Mouse (Mus musculus): ENCODE measurements at regions not wholly inside any gene's neighbourhood (a gene's known extent, or its start where the extent isn't known, plus 50 kb on each side); places are given as distances from the start of the nearest gene placed in this dataset.

DNA sequence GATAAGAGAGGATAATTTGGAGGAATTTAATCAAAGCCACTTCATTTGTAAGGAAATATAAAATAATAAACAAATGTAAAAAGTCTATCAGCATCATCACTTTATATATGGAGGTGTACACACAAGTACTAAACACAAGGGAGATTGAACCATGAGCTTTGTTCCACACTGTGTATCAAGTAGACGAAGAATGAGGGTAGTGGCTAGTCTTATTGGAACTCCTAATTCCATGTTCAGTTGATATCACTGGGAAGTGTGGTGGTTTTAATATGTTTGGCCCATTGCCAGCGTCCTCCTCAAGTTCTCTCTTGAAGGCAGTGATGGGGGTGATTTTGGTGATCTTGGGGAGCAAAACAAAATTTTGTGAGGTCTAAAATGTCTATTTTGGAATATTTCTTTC, 165.2 kb upstream of the Tmprss15 start:
- Histone ChIP-seq H3K4me1 (replicated peaks; ENCODE audit: control insufficient read depth, insufficient read depth, low read length) (no peaks in the 10 kb centered on the region), H3K4me3 (replicated peaks; ENCODE audit: low read length) (no peak overlapping the region), H3K9me3 (ENCODE audit: control insufficient read depth, low read length) (no peaks in the 10 kb centered on the region), H3K9ac (no peak overlapping the region), H3K27me3 (ENCODE audit: control insufficient read depth, insufficient read depth, low read length) (no peaks in the 10 kb centered on the region), H3K27ac (no peak overlapping the region), H3K4me2 (replicated peaks) (no peak overlapping the region), H3K36me3 (replicated peaks; ENCODE audit: control insufficient read depth, insufficient read depth) (no peaks in the 10 kb centered on the region)
- DNase-seq (ENCODE audit: low spot score) (no peak), ATAC-seq (ENCODE audit: low FRiP score) (no peak)
- WGBS, result 52% methylated on average over 2 of the region's 2 CpGs

GRCm38 (mm10) chr16:79240857-79241491, 150.1 kb upstream of the Tmprss15 start:
- no peak for DNase-seq (ENCODE audit: low spot score)
- no peak for ATAC-seq (ENCODE audit: low FRiP score)
- H3K4me3 ChIP-seq (replicated peaks; ENCODE audit: low read length), result no peak overlapping the region
- no peaks in the 10 kb centered on the region for H3K4me1 ChIP-seq (replicated peaks; ENCODE audit: control insufficient read depth, insufficient read depth, low read length)
- H3K4me2 ChIP-seq (replicated peaks), result no peak overlapping the region
- no peak overlapping the region for H3K9ac ChIP-seq
- 42% methylated on average over 3 of the region's 3 CpGs for WGBS
- H3K27ac ChIP-seq, result no peak overlapping the region
- no peaks in the 10 kb centered on the region for H3K27me3 ChIP-seq (ENCODE audit: control insufficient read depth, insufficient read depth, low read length)
- no peaks in the 10 kb centered on the region for H3K9me3 ChIP-seq (ENCODE audit: control insufficient read depth, low read length)
- H3K36me3 ChIP-seq (replicated peaks; ENCODE audit: control insufficient read depth, insufficient read depth), result no peaks in the 10 kb centered on the region

- Histone ChIP-seq H3K27ac (no peak overlapping the region), H3K4me1 (replicated peaks; ENCODE audit: control insufficient read depth, insufficient read depth, low read length) (no peaks in the 10 kb centered on the region), H3K9ac (no peak overlapping the region), H3K4me3 (replicated peaks; ENCODE audit: low read length) (no peak overlapping the region), H3K27me3 (ENCODE audit: control insufficient read depth, insufficient read depth, low read length) (no peaks in the 10 kb centered on the region), H3K4me2 (replicated peaks) (no peak overlapping the region), H3K36me3 (replicated peaks; ENCODE audit: control insufficient read depth, insufficient read depth) (no peaks in the 10 kb centered on the region), H3K9me3 (ENCODE audit: control insufficient read depth, low read length) (no peaks in the 10 kb centered on the region)
- no peak for ATAC-seq (ENCODE audit: low FRiP score)
- 89% methylated on average over 2 of the region's 2 CpGs for WGBS
- no peak for DNase-seq (ENCODE audit: low spot score)
These were observed 149.3 kb upstream of the Tmprss15 start for GRCm38 (mm10) chr16:79240191-79240590.

DNA sequence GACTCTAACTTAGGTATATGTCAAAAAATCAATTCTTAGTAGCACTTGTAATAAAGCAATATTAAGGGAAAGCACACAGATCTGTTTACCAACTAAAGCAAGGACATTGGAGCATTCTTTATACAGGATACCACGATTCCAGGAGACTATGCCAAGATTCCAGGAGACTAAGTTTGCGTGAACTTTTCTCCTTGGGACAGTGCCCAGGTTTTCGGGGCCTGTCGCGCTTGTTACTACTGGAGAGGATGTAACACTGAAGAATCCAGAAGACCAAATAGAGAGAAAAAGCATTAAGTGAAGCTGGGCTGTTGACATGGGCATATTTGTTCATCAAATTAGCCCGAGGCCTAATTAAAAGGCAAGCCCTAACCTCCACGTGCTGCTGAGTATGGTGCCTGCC, 100.3 kb upstream of the Tmprss15 start:
- Histone ChIP-seq H3K27ac (no peak overlapping the region), H3K4me2 (replicated peaks) (no peak overlapping the region), H3K9me3 (ENCODE audit: control insufficient read depth, low read length) (no peaks in the 10 kb centered on the region), H3K27me3 (ENCODE audit: control insufficient read depth, insufficient read depth, low read length) (no peaks in the 10 kb centered on the region), H3K4me1 (replicated peaks; ENCODE audit: control insufficient read depth, insufficient read depth, low read length) (no peaks in the 10 kb centered on the region), H3K36me3 (replicated peaks; ENCODE audit: control insufficient read depth, insufficient read depth) (no peaks in the 10 kb centered on the region), H3K4me3 (replicated peaks; ENCODE audit: low read length) (no peak overlapping the region), H3K9ac (no peak overlapping the region)
- no peak for DNase-seq (ENCODE audit: low spot score)
- ATAC-seq (ENCODE audit: low FRiP score), result no peak
- 79% methylated on average over 7 of the region's 7 CpGs for WGBS

GRCm38 (mm10) chr16:79186471-79186870, 95.6 kb upstream of the Tmprss15 start:
- no peak overlapping the region for H3K27ac ChIP-seq
- 52% methylated on average over 1 of the region's 1 CpGs for WGBS
- DNase-seq (ENCODE audit: low spot score), result no peak

DNA sequence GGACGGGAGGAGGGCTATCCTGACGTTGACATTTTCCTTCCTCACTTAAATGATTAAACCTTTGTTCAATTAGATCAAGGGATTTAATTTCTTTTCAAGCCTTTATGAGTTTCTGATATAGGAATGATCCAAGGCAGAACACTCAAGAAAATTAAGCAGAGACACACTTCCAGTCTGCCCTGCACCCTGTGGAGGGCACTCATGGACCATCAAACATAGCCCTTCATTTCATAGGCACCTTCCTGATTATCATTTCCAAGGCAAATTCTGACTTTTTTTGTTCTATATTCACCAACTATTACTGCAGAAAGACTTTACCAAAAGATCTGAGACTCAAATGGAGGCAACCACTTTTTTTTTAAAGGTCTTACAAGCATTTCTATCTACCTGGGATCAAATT, 91.6 kb upstream of the Tmprss15 start:
- no peak overlapping the region for H3K27ac ChIP-seq
- H3K9ac ChIP-seq, result no peak overlapping the region
- no peak for ATAC-seq (ENCODE audit: low FRiP score)
- peak; percentile 61 for DNase-seq (ENCODE audit: low spot score)
- H3K27me3 ChIP-seq (ENCODE audit: control insufficient read depth, insufficient read depth, low read length), result no peaks in the 10 kb centered on the region
- H3K36me3 ChIP-seq (replicated peaks; ENCODE audit: control insufficient read depth, insufficient read depth), result no peaks in the 10 kb centered on the region
- WGBS, result 81% methylated on average over 2 of the region's 2 CpGs
- H3K4me3 ChIP-seq (replicated peaks; ENCODE audit: low read length), result no peak overlapping the region
- no peak overlapping the region for H3K4me2 ChIP-seq (replicated peaks)
- peaks cover 1% of the 10 kb centered on the region; the same call in 1 of the 2 replicates for H3K4me1 ChIP-seq (replicated peaks; ENCODE audit: control insufficient read depth, insufficient read depth, low read length)
- no peaks in the 10 kb centered on the region for H3K9me3 ChIP-seq (ENCODE audit: control insufficient read depth, low read length)

More at GRCm38 (mm10) chr16:79186471-79186870, 95.6 kb upstream of the Tmprss15 start:
- Histone ChIP-seq H3K9me3 (ENCODE audit: control insufficient read depth, low read length) (no peaks in the 10 kb centered on the region), H3K9ac (no peak overlapping the region), H3K27me3 (ENCODE audit: control insufficient read depth, insufficient read depth, low read length) (no peaks in the 10 kb centered on the region), H3K4me1 (replicated peaks; ENCODE audit: control insufficient read depth, insufficient read depth, low read length) (no peaks in the 10 kb centered on the region), H3K36me3 (replicated peaks; ENCODE audit: control insufficient read depth, insufficient read depth) (no peaks in the 10 kb centered on the region), H3K4me3 (replicated peaks; ENCODE audit: low read length) (no peak overlapping the region), H3K4me2 (replicated peaks) (no peak overlapping the region)
- ATAC-seq (ENCODE audit: low FRiP score), result no peak

GRCm38 (mm10) chr16:79177299-79177999, 86.6 kb upstream of the Tmprss15 start:
- 0 out of 2 replicates have a peak overlapping the region, but pooled peaks have one; percentile 18 for H3K27ac ChIP-seq
- 22% methylated on average over 15 of the region's 15 CpGs for WGBS
- ATAC-seq (ENCODE audit: low FRiP score), result peak; percentile 86
- H3K4me3 ChIP-seq (replicated peaks; ENCODE audit: low read length), result peak overlapping the region; percentile 14
- no peaks in the 10 kb centered on the region for H3K27me3 ChIP-seq (ENCODE audit: control insufficient read depth, insufficient read depth, low read length)
- peak overlapping the region; percentile 45 for H3K4me2 ChIP-seq (replicated peaks)
- H3K4me1 ChIP-seq (replicated peaks; ENCODE audit: control insufficient read depth, insufficient read depth, low read length), result peaks cover 11% of the 10 kb centered on the region
- no peaks in the 10 kb centered on the region for H3K36me3 ChIP-seq (replicated peaks; ENCODE audit: control insufficient read depth, insufficient read depth)
- peak; percentile 36 for DNase-seq (ENCODE audit: low spot score)
- H3K9me3 ChIP-seq (ENCODE audit: control insufficient read depth, low read length), result no peaks in the 10 kb centered on the region
- peak overlapping the region; percentile 16; the same call in 1 of the 2 replicates for H3K9ac ChIP-seq

GRCm38 (mm10) chr16:79176832-79177243, 85.9 kb upstream of the Tmprss15 start:
- 27% methylated on average over 6 of the region's 6 CpGs for WGBS
- H3K9ac ChIP-seq, result peak overlapping the region; percentile 16; the same call in 1 of the 2 replicates
- H3K4me1 ChIP-seq (replicated peaks; ENCODE audit: control insufficient read depth, insufficient read depth, low read length), result peaks cover 11% of the 10 kb centered on the region
- H3K36me3 ChIP-seq (replicated peaks; ENCODE audit: control insufficient read depth, insufficient read depth), result no peaks in the 10 kb centered on the region
- H3K9me3 ChIP-seq (ENCODE audit: control insufficient read depth, low read length), result no peaks in the 10 kb centered on the region
- peak overlapping the region; percentile 18; the same call in 1 of the 2 replicates for H3K27ac ChIP-seq
- peak; percentile 67; the same call in 1 of the 2 replicates for ATAC-seq (ENCODE audit: low FRiP score)
- peak overlapping the region; percentile 45 for H3K4me2 ChIP-seq (replicated peaks)
- H3K27me3 ChIP-seq (ENCODE audit: control insufficient read depth, insufficient read depth, low read length), result no peaks in the 10 kb centered on the region
- no peak for DNase-seq (ENCODE audit: low spot score)
- peak overlapping the region; percentile 14 for H3K4me3 ChIP-seq (replicated peaks; ENCODE audit: low read length)

DNA sequence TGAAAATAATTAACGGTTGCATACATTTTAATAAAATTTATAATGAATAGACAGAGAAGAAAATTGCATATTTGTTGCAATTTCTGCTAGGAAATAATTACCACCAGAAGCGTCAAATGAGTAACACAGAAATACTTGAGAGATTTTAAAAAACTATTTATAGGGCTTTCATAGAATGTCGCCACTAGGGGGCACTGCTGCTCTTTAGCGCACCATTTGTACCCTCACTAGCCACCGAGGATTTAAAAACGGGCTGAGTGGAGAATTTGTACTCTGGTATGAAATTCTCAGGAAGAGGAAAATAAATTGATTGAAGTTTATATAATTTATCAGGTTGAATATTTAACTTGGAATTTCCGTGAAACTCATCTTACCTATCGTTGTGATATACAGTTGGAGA, 77.3 kb upstream of the Tmprss15 start:
- Histone ChIP-seq H3K4me3 (replicated peaks; ENCODE audit: low read length) (no peak overlapping the region), H3K27me3 (ENCODE audit: control insufficient read depth, insufficient read depth, low read length) (no peaks in the 10 kb centered on the region), H3K4me2 (replicated peaks) (no peak overlapping the region), H3K36me3 (replicated peaks; ENCODE audit: control insufficient read depth, insufficient read depth) (no peaks in the 10 kb centered on the region), H3K9me3 (ENCODE audit: control insufficient read depth, low read length) (peaks cover 4% of the 10 kb centered on the region; the same call in 1 of the 2 replicates), H3K9ac (no peak overlapping the region), H3K27ac (no peak overlapping the region), H3K4me1 (replicated peaks; ENCODE audit: control insufficient read depth, insufficient read depth, low read length) (no peaks in the 10 kb centered on the region)
- no peak for ATAC-seq (ENCODE audit: low FRiP score)
- DNase-seq (ENCODE audit: low spot score), result peak; percentile 91
- 12% methylated on average over 8 of the region's 8 CpGs for WGBS

Measured in hindbrain, embryonic 14.5 days (tissue).